Mouse (Mus musculus) forebrain, embryonic 11.5 days (tissue): ENCODE results near the gene Anxa8. TPM values are rescaled to one million over a fixed set of nuclear protein-coding genes. Genes with fewer than 3 reads are reported as not detected.

Experiments used
- ATAC-seq: fragments of 200-750 bp; cut with Nextera tagmentation; replicated peaks from 2 replicates; pipeline ENCODE4 v1.8.0; 2017; ENCODE audit warnings: moderate TSS enrichment; ENCODE audit not compliant: low FRiP score
- DNase-seq: peaks from one replicate; pipeline ENCODE4 v3.0.0-alpha.2; 2017; ENCODE audit warnings: low spot score
- H3K27ac ChIP-seq: fragments of 300-500 bp; sonication (generic); 2 replicates; pipeline ENCODE4 v1.5.1; 2014; ENCODE audit warnings: low read depth, low read length
- H3K27me3 ChIP-seq: fragments of 300-500 bp; sonication (generic); 2 replicates; pipeline ENCODE4 v1.6.1; 2014; ENCODE audit warnings: mild to moderate bottlenecking, low read length, mixed read lengths; ENCODE audit not compliant: control insufficient read depth, insufficient read depth
- H3K36me3 ChIP-seq: fragments of 300-500 bp; sonication (generic); 2 replicates; pipeline ENCODE4 v1.6.1; 2014; ENCODE audit warnings: mild to moderate bottlenecking, low read length, moderate library complexity, mixed read lengths; ENCODE audit not compliant: control insufficient read depth, insufficient read depth
- H3K4me1 ChIP-seq: fragments of 300-500 bp; sonication (generic); replicated peaks from 2 replicates; pipeline ENCODE4 v1.6.1; 2014; ENCODE audit warnings: low read length, mixed read lengths; ENCODE audit not compliant: control insufficient read depth, insufficient read depth
- H3K4me2 ChIP-seq: fragments of 300-500 bp; sonication (generic); 2 replicates; pipeline ENCODE4 v1.6.1; 2014; ENCODE audit warnings: low read depth, mild to moderate bottlenecking, low read length, moderate library complexity, mixed read lengths; ENCODE audit not compliant: severe bottlenecking
- H3K4me3 ChIP-seq: fragments of 300-500 bp; sonication (generic); 2 replicates; pipeline ENCODE4 v1.5.1; 2014; ENCODE audit warnings: low read depth, low read length
- H3K9ac ChIP-seq: fragments of 300-500 bp; sonication (generic); 2 replicates; pipeline ENCODE4 v1.6.1; 2014; ENCODE audit warnings: low read length
- H3K9me3 ChIP-seq: fragments of 300-500 bp; sonication (generic); 2 replicates; pipeline ENCODE4 v1.6.1; 2016; ENCODE audit warnings: low read length, mixed read lengths; ENCODE audit not compliant: control insufficient read depth
- WGBS: fragments of 180-500 bp; shearing (Covaris S2); extraction: QIAGEN DNeasy Blood & Tissue Kit; methylation state at CpG from one replicate; pipeline ENCODE4 v1.1.7; 2014; 5-methylcytosine and 5-hydroxymethylcytosine counted together
- polyA plus RNA-seq: library from polyadenylated mRNA; unstranded; fragments of >200 nt; fragmentation: Nextera tagmentation; extraction: Ambion mirVana; gene quantifications from 2 replicates; pipeline ENCODE4 v1.2.1, GENCODE M21; 2014

Anxa8 gene
- polyA plus RNA-seq, 1 experiment from 2014 or later: 1.2 TPM

DNA sequence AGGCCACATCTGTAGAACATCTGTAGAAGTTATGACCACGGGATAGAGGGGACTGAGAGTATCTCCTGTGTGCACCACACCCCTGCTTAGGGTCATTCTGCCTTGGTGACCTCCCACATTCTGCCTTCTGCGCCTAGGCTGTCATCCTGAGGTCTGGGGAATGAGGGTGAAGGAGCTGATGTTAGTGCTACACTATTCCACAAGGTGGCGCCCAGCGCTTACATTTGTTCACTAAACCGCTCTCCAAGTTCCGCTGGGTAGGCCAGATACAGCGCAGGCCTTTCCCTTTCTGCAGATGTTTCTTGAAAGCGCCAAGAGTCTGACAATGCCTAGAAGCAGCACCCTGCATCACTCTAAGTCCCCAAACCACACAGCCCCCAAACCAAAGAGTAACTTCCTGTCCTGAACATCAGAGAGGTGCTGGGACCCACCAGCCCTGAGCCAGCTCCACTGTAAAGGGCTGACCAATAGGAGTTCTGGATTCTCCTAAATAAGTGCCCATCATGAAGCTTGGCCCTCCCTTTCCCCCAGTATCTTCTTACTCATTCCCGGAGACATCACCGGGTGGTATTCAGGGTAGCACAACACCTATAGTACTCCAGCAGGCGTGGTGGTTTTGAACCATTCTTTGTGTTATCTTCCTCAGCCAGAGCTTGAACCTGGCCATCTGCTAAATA is 5.3 kb upstream of the Anxa8 start:
- 8% methylated on average over 11 of the region's 11 CpGs for WGBS
- DNase-seq: peak; percentile 84
- H3K4me2 ChIP-seq: no peak overlapping the region

DNA sequence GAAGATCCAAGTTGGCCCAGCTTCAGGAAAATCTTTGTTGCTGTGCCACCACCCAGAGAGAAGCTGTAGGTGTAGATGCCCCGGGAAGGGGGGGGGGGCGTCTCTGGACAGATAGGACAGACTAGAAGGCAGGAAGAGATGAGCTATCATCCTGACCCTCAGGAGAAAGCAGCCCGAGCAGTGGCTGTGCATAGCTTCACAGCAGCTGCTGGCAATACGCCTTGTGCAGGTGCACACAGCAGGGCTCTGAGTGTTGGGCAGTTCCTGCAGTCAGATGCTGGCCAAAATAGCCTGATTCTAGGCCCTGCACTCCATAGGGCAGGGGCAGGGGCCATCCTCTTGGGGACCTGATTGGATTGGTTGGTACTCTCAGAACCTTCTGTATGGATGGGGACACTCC is 1.0 kb downstream of the Anxa8 start:
- no peak for DNase-seq
- Histone ChIP-seq H3K27me3 (no peaks in the 10 kb centered on the region), H3K27ac (no peak overlapping the region), H3K9me3 (no peaks in the 10 kb centered on the region), H3K4me2 (no peak overlapping the region), H3K36me3 (no peaks in the 10 kb centered on the region), H3K4me1 (no peaks in the 10 kb centered on the region), H3K4me3 (no peak overlapping the region), H3K9ac (no peak overlapping the region)
- ATAC-seq: no peak
- 79% methylated on average over 4 of the region's 4 CpGs for WGBS

More for the DNA sequence above, 5.3 kb upstream of the Anxa8 start:
- H3K27me3 ChIP-seq: no peaks in the 10 kb centered on the region
- no peaks in the 10 kb centered on the region for H3K9me3 ChIP-seq
- no peak overlapping the region for H3K27ac ChIP-seq
- no peaks in the 10 kb centered on the region for H3K4me1 ChIP-seq
- no peak overlapping the region for H3K4me3 ChIP-seq
- no peak overlapping the region for H3K9ac ChIP-seq
- ATAC-seq: peak; percentile 71
- no peaks in the 10 kb centered on the region for H3K36me3 ChIP-seq

DNA sequence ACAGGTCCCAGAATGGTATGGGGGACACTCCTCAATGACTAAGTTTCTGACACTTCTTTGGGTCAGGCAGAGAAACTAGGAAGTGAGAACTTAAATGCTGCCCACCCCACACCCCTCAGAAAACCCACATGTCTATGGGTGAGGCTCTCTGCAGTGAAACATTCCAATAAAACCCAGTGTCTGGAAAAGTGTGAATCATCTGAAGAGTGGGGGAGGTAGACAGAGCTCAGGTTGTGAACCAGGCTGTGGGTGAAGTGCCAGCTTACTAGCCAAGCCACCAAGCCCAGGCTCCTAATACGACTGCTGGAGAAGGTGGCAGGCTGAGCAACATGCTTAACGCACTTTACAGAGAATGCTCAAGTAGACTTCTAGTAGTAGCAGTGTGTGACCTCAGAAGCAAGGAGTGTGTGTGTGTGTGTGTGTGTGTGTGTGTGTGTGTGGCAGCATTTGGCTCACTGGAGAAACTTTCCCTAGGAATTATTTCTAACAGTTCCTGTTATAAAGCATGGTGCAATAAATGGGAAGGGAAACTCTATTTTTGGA is 2.1 kb downstream of the Anxa8 start:
- 94% methylated on average over 2 of the region's 2 CpGs for WGBS
- H3K4me2 ChIP-seq: no peak overlapping the region
- no peaks in the 10 kb centered on the region for H3K27me3 ChIP-seq

DNA sequence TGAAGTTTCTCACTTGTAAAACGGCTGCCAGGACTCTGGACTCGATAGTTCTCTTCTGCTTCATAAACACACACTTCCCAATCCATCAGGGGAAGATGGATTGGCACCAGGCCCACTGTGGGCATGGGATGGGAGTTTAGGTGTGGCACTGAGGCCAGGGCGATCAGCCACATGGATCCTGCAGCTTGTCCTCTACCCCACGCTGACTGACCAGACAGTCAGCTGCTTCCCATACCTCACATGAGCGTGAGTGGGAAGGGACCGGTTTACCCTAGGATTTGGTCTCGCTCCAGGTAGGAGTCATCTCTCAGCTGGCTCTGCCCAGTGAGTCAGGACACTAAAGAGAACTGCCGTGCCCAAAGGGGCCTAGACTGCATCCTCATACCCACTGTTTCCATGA is 4.0 kb downstream of the Anxa8 start:
- no peak overlapping the region for H3K4me2 ChIP-seq
- no peaks in the 10 kb centered on the region for H3K36me3 ChIP-seq
- H3K9me3 ChIP-seq: no peaks in the 10 kb centered on the region
- no peak overlapping the region for H3K4me3 ChIP-seq
- ATAC-seq (no peak), DNase-seq (no peak)
- H3K27me3 ChIP-seq: no peaks in the 10 kb centered on the region
- WGBS: 88% methylated on average over 8 of the region's 8 CpGs
- H3K4me1 ChIP-seq: no peaks in the 10 kb centered on the region
- H3K9ac ChIP-seq: no peak overlapping the region
- no peak overlapping the region for H3K27ac ChIP-seq

More for the DNA sequence above, 2.1 kb downstream of the Anxa8 start:
- H3K36me3 ChIP-seq: no peaks in the 10 kb centered on the region
- no peaks in the 10 kb centered on the region for H3K9me3 ChIP-seq
- no peak overlapping the region for H3K4me3 ChIP-seq
- DNase-seq (no peak), ATAC-seq (no peak)
- no peak overlapping the region for H3K9ac ChIP-seq
- no peak overlapping the region for H3K27ac ChIP-seq
- H3K4me1 ChIP-seq: no peaks in the 10 kb centered on the region

DNA sequence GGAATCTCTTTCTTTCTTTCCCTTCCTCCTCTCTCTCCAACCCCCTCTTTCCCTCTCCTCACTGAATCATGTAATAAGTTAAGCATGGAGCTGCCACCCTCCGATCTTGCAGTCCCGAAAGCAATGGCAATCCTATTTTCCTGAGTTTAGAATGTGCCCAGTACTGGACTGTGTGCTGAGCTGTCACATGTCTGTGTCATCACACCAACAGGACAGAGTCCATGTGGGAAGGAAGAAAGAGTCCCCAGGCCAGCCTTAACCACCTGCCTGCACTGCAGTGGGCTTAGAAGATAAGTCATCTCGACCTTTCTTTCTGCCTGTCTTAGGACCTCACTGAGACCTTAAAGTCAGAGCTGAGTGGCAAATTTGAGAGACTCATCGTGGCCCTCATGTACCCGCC is 5.7 kb downstream of the Anxa8 start:
- Histone ChIP-seq H3K4me3 (no peak overlapping the region), H3K36me3 (no peaks in the 10 kb centered on the region), H3K27ac (no peak overlapping the region), H3K9ac (no peak overlapping the region), H3K4me2 (no peak overlapping the region), H3K9me3 (no peaks in the 10 kb centered on the region), H3K4me1 (no peaks in the 10 kb centered on the region), H3K27me3 (no peaks in the 10 kb centered on the region)
- 90% methylated on average over 5 of the region's 5 CpGs for WGBS
- ATAC-seq (no peak), DNase-seq (no peak)

DNA sequence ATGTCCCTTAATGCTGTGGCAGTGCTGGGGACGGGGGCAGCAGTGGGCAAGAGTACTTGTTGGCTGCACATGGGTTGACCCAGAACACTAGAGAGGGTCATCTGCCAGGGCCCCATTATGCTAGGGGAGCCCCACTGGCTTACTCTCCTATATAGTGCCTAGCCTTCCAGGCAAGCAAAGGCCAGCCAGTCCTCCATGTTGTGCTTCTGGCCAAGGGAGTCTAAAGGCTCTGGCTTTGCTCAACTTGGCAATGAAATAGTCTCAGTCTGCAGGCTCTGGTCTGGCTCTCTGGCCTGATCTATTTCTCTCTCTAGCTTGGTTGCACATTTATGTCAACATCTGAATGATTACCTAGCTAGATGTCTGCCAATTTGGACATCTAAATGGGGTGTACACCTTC is 7.1 kb downstream of the Anxa8 start:
- 88% methylated on average over 1 of the region's 1 CpGs for WGBS
- Histone ChIP-seq H3K27ac (no peak overlapping the region), H3K36me3 (no peaks in the 10 kb centered on the region), H3K9ac (no peak overlapping the region), H3K27me3 (no peaks in the 10 kb centered on the region), H3K9me3 (no peaks in the 10 kb centered on the region), H3K4me3 (no peak overlapping the region), H3K4me2 (no peak overlapping the region), H3K4me1 (no peaks in the 10 kb centered on the region)
- no peak for ATAC-seq
- DNase-seq: no peak

DNA sequence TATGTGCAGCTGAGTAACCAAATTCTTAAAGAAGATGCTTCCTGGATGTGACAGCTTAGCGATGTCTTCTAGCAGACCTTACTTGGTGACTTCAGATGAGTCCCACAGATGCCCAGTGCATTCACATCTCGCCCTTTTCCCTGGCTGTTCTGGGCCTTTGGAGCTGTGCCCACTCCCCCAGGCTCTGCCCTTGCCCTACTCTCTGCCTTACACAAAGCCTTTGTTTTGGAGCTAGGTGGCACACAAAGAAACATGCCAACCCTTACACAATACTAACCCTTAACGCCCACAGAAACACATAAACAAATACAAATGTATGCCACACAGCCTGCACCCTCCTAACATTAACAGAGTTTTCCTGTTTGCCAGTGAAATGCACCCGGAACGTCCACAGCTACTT is 10.4 kb downstream of the Anxa8 start:
- DNase-seq (no peak), ATAC-seq (no peak)
- no peak overlapping the region for H3K4me2 ChIP-seq
- H3K4me1 ChIP-seq: no peaks in the 10 kb centered on the region
- H3K9ac ChIP-seq: no peak overlapping the region
- no peaks in the 10 kb centered on the region for H3K27me3 ChIP-seq
- H3K36me3 ChIP-seq: no peaks in the 10 kb centered on the region
- no peaks in the 10 kb centered on the region for H3K9me3 ChIP-seq
- 90% methylated on average over 5 of the region's 5 CpGs for WGBS
- no peak overlapping the region for H3K27ac ChIP-seq
- no peak overlapping the region for H3K4me3 ChIP-seq

DNA sequence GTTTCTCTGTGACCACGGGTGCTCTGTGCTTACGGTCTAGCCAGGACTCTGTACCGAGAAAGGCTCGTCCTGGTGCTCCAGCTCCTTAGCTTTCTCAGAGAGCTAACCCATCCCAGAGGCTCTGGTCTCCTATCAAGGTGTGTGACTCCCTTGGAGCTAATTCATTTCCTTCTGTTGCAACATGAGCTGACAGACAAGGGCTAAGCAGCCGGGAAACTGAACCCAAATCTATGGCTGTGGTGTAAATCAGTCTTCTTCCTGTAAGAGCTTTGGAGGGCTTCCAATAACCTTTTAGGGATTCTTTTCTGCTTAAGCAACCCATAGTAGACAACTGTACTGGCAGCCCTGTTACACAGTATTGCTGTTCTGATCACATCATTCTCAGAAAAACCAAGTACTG is 16.8 kb downstream of the Anxa8 start, which contains the start of gene A630023A22Rik:
Gene A630023A22Rik, minus strand, starts transcription at position 154 of the 400 bp plus-strand sequence.
- no peaks in the 10 kb centered on the region for H3K27me3 ChIP-seq
- H3K4me1 ChIP-seq: no peaks in the 10 kb centered on the region
- no peaks in the 10 kb centered on the region for H3K9me3 ChIP-seq
- 79% methylated on average over 5 of the region's 5 CpGs for WGBS
- no peak within 1 kb of the TSS for H3K27ac ChIP-seq
- H3K4me3 ChIP-seq: no peak within 1 kb of the TSS
- H3K9ac ChIP-seq: no peak within 1 kb of the TSS
- DNase-seq (no peak), ATAC-seq (no peak)
- H3K4me2 ChIP-seq: no peak within 1 kb of the TSS
- no peaks in the 10 kb centered on the region for H3K36me3 ChIP-seq

DNA sequence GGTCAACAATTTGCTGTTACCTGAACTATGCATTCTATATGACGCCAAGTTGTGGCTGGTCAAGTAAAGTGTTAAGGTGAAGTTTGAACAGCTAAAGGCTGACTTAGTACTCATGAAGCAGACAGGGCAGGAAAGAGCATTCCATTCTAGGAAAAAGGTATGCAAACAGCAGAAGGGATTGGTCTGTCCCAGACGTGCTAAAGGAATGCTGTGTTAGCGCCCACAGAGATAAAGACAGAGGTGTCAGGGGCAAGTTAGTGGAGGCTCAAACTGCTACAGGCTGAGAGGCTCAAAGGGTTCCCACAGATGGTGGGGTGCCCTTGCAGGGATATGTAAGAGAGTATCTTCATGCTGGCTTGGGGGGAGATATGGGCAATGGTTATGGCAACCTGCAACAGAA is 18.1 kb downstream of the Anxa8 start:
- Histone ChIP-seq H3K27ac (no peak overlapping the region), H3K9me3 (no peaks in the 10 kb centered on the region), H3K36me3 (no peaks in the 10 kb centered on the region), H3K4me3 (no peak overlapping the region), H3K27me3 (no peaks in the 10 kb centered on the region), H3K9ac (no peak overlapping the region), H3K4me1 (no peaks in the 10 kb centered on the region), H3K4me2 (no peak overlapping the region)
- DNase-seq (peak; percentile 2), ATAC-seq (no peak)
- WGBS: 90% methylated on average over 3 of the region's 3 CpGs
